Mouse (Mus musculus): Measurements from ENCODE around the gene Stk16. TPM values are rescaled to one million over a fixed set of nuclear protein-coding genes. Genes with fewer than 3 reads are reported as not detected.
"Not testable (repeated sequence)": the region's sequence is repeated elsewhere in the genome, so short reads cannot be mapped to it uniquely, and the experiment has no call there.

The Stk16 gene
- total RNA-seq, 2 experiments from 2014 or later, result 55.9 to 58.1 TPM

GRCm38 (mm10) chr1:75231224-75231623 is 20.6 kb downstream of the Stk16 start:
- intact Hi-C loops (cut with DNase I), result no loop called here
- no peak for DNase-seq

- no peak for DNase-seq
- intact Hi-C loops (cut with DNase I), result no loop called here
Observed at GRCm38 (mm10) chr1:75231664-75232152, 21.1 kb downstream of the Stk16 start, which contains the start of gene A630095N17Rik. TSS of gene A630095N17Rik (minus strand) at chr1:75232102.

- intact Hi-C loops (cut with DNase I); DNase-seq: not testable (repeated sequence)
Observed at GRCm38 (mm10) chr1:75232489-75232888, 21.9 kb downstream of the Stk16 start.

- intact Hi-C loops (cut with DNase I), result loop anchor here (2.0 kb wide), 1 partner anchor 18 kb away; no protein-coding TSS in a partner anchor
- DNase-seq, result peak; percentile 63 to 70
Observed at GRCm38 (mm10) chr1:75234606-75235005, 24.0 kb downstream of the Stk16 start.

- intact Hi-C loops (cut with DNase I), result no loop called here
- peak; percentile 89 for DNase-seq
Observed at GRCm38 (mm10) chr1:75236117-75237050, 25.7 kb downstream of the Stk16 start, which contains the start of gene Dnajb2. TSS of gene Dnajb2 (plus strand) at chr1:75236406.

- DNase-seq, result no peak
- intact Hi-C loops (cut with DNase I), result no loop called here
Observed at GRCm38 (mm10) chr1:75239591-75239990, 29.0 kb downstream of the Stk16 start.

GRCm38 (mm10) chr1:75243411-75243810 is 32.8 kb downstream of the Stk16 start:
- no peak for DNase-seq
- intact Hi-C loops (cut with DNase I), result no loop called here

GRCm38 (mm10) chr1:75244175-75244826 is 33.7 kb downstream of the Stk16 start:
- no peak for DNase-seq
- intact Hi-C loops (cut with DNase I), result no loop called here

GRCm38 (mm10) chr1:75244836-75245235 is 34.2 kb downstream of the Stk16 start:
- intact Hi-C loops (cut with DNase I), result no loop called here
- DNase-seq, result peak in 1 of 2 experiments; percentile 66

GRCm38 (mm10) chr1:75247071-75247930 is 36.7 kb downstream of the Stk16 start:
- DNase-seq, result no peak
- intact Hi-C loops (cut with DNase I), result no loop called here

- peak; percentile 63 to 78 for DNase-seq
- intact Hi-C loops (cut with DNase I), result no loop called here
Observed at GRCm38 (mm10) chr1:75248041-75248772, 37.6 kb downstream of the Stk16 start.

GRCm38 (mm10) chr1:75250498-75250897 is 39.9 kb downstream of the Stk16 start:
- intact Hi-C loops (cut with DNase I), result loop anchor here (5.0 to 10.0 kb wide), 3 partner anchors 62 to 306 kb away; partner anchors contain the start of gene Abcb6
- no peak for DNase-seq

GRCm38 (mm10) chr1:75251112-75251970 is 40.7 kb downstream of the Stk16 start:
- intact Hi-C loops (cut with DNase I), result loop anchor here (5.0 to 10.0 kb wide), 3 partner anchors 61 to 307 kb away; partner anchors contain the start of gene Abcb6

GRCm38 (mm10) chr1:75252308-75252707 is 41.7 kb downstream of the Stk16 start:
- intact Hi-C loops (cut with DNase I), result loop anchor here (2.0 to 10.0 kb wide), 4 partner anchors 18 to 308 kb away; partner anchors contain the start of gene Abcb6
- no peak for DNase-seq

More at GRCm38 (mm10) chr1:75251112-75251970, 40.7 kb downstream of the Stk16 start:
- peak; percentile 82 to 88 for DNase-seq

GRCm38 (mm10) chr1:75253029-75253428 is 42.4 kb downstream of the Stk16 start:
- intact Hi-C loops (cut with DNase I), result loop anchor here (2.0 to 10.0 kb wide), 4 partner anchors 18 to 308 kb away; partner anchors contain the start of gene Abcb6
- DNase-seq, result no peak

GRCm38 (mm10) chr1:75253849-75254624 is 43.4 kb downstream of the Stk16 start:
- peak; percentile 79 to 92 for DNase-seq
- intact Hi-C loops (cut with DNase I), result loop anchor here (2.0 to 10.0 kb wide), 5 partner anchors 19 to 309 kb away; partner anchors contain the start of gene Abcb6

- intact Hi-C loops (cut with DNase I), result loop anchor here (2.0 to 10.0 kb wide), 4 partner anchors 36 to 310 kb away; partner anchors contain the start of gene Abcb6
- no peak for DNase-seq
Observed at GRCm38 (mm10) chr1:75254625-75255013, 44.0 kb downstream of the Stk16 start.

All from heart, postnatal 14 days (tissue).